Mouse (Mus musculus) heart, postnatal 0 days (tissue): ENCODE measurements around the gene Zfp609.

Source experiments
- CTCF ChIP-seq: IDR thresholded peaks from 2 replicates; pipeline ENCODE4 v1.5.1; 2016; ENCODE audit warnings: antibody characterized with exemption, control low read depth, low read depth
- EP300 ChIP-seq: IDR thresholded peaks from 2 replicates; pipeline ENCODE4 v1.6.1; 2016; ENCODE audit warnings: antibody characterized with exemption, low read depth

GRCm38 (mm10) chr9:65645984-65646383, 181.4 kb downstream of the Zfp609 start:
- TF ChIP-seq EP300 (no peak), CTCF (peak; percentile 42)
